Mouse (Mus musculus): Measurements from ENCODE around the gene Apoa2. TPM values are rescaled to one million over a fixed set of nuclear protein-coding genes. Genes with fewer than 3 reads are reported as not detected.

Apoa2 gene
- polyA plus RNA-seq, 1 experiment from 2014 or later, result 0.88 TPM

DNA sequence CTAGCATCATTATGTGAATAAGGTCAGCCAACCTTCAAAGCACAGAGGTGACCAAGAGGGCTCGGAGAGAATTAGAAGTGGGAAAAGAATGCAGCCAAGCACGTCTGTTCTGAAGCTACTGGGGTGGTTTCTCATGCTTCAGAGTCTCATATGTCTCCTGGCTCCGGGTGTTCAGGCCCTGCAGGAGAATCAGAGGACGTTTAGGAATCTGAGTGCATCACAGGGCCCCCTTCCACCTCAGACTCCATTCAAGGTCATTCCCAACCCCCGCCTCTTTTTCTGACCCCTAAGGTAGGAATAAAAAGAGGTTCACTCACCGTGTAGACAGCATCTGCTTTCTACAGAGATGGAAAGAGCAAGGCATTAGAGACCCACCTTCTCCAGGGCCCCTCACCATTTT is 4.9 kb downstream of the Apoa2 start:
- H3K27me3 ChIP-seq (replicated peaks; ENCODE audit: control insufficient read depth, insufficient read depth, low read length), result no peaks in the 10 kb centered on the region
- H3K4me2 ChIP-seq (ENCODE audit: low read length), result no peak overlapping the region
- H3K9me3 ChIP-seq (replicated peaks; ENCODE audit: control insufficient read depth, low read length), result no peaks in the 10 kb centered on the region
- ATAC-seq, result no peak
- H3K27ac ChIP-seq (ENCODE audit: low read depth, low read length), result no peak overlapping the region
- no peak for DNase-seq (ENCODE audit: low spot score)
- no peak overlapping the region for H3K9ac ChIP-seq (ENCODE audit: low read length)
- no peaks in the 10 kb centered on the region for H3K4me1 ChIP-seq (ENCODE audit: control insufficient read depth, insufficient read depth, low read length)
- WGBS, result 39% methylated on average over 6 of the region's 6 CpGs
- no peak overlapping the region for H3K4me3 ChIP-seq (ENCODE audit: low read depth, low read length)
- peaks cover 13% of the 10 kb centered on the region for H3K36me3 ChIP-seq (ENCODE audit: control insufficient read depth, insufficient read depth, low read length)

DNA sequence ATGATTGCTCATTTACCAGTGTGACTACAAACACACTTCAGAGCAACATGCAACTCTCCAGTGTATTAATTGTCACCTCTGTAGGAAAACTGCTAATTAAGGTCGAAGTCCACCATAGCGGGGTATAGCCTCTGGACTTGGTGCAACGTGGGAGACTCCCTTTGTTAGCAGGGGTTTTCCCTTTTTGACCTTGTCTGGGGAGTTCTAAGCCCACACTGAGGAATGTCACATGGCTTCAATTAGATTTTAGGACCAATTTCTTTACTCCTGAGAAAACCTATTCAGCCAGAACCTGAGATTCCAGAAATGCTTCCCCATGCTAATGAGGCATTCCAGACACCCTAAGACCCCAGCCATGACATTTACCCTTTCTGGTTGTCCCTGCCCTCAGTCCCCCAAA is 5.4 kb downstream of the Apoa2 start:
- Histone ChIP-seq H3K27me3 (replicated peaks; ENCODE audit: control insufficient read depth, insufficient read depth, low read length) (no peaks in the 10 kb centered on the region), H3K4me1 (ENCODE audit: control insufficient read depth, insufficient read depth, low read length) (no peaks in the 10 kb centered on the region), H3K9ac (ENCODE audit: low read length) (no peak overlapping the region), H3K4me2 (ENCODE audit: low read length) (no peak overlapping the region), H3K27ac (ENCODE audit: low read depth, low read length) (no peak overlapping the region), H3K4me3 (ENCODE audit: low read depth, low read length) (no peak overlapping the region), H3K36me3 (ENCODE audit: control insufficient read depth, insufficient read depth, low read length) (peaks cover 17% of the 10 kb centered on the region), H3K9me3 (replicated peaks; ENCODE audit: control insufficient read depth, low read length) (no peaks in the 10 kb centered on the region)
- DNase-seq (ENCODE audit: low spot score) (no peak), ATAC-seq (no peak)
- 32% methylated on average over 3 of the region's 3 CpGs for WGBS

DNA sequence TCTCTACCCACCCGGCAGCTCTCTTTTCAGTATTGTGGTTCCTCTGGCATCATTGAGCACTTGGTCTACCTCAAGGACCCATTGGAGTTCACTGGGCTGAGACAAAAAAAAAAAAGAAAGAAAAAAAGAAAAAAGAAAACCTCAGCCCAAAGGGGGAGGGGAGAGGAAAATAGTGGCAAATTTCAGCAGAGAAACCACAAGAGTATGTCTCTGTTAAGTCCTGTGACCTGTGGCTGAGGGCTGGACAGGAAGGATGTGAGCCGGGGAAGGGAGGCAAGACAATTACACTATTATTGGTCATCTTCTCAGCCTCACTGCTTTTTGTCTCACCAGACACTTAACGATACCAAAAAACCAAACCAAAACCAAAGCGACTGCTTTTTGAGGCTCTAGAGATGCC is 7.0 kb downstream of the Apoa2 start:
- no peak for ATAC-seq
- no peak overlapping the region for H3K9ac ChIP-seq (ENCODE audit: low read length)
- H3K4me3 ChIP-seq (ENCODE audit: low read depth, low read length), result no peak overlapping the region
- H3K4me1 ChIP-seq (ENCODE audit: control insufficient read depth, insufficient read depth, low read length), result no peaks in the 10 kb centered on the region
- no peak overlapping the region for H3K27ac ChIP-seq (ENCODE audit: low read depth, low read length)
- no peak overlapping the region for H3K4me2 ChIP-seq (ENCODE audit: low read length)
- peaks cover 31% of the 10 kb centered on the region for H3K36me3 ChIP-seq (ENCODE audit: control insufficient read depth, insufficient read depth, low read length)
- 81% methylated on average over 4 of the region's 4 CpGs for WGBS
- H3K9me3 ChIP-seq (replicated peaks; ENCODE audit: control insufficient read depth, low read length), result no peaks in the 10 kb centered on the region
- DNase-seq (ENCODE audit: low spot score), result no peak
- H3K27me3 ChIP-seq (replicated peaks; ENCODE audit: control insufficient read depth, insufficient read depth, low read length), result no peaks in the 10 kb centered on the region

DNA sequence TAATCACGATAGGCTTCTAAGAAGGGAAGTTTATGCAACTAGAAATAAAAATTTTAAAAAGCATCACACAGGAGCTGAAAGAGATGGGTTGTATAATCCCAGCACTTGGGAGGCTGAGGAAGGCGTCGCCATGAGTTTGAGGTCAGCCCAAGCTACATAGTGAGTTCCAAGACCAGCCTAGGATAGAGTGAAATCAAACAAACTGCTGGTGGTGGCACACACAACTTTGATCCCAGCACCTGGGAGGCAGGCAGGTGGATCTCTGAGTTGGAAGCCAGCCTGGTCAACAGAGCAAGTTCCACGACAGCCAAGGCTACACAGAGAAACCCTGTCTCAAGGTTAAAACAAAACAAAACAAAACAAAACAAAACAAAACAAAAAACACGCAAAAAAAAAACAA is 7.5 kb downstream of the Apoa2 start:
- Histone ChIP-seq H3K4me2 (ENCODE audit: low read length) (no peak overlapping the region), H3K27me3 (replicated peaks; ENCODE audit: control insufficient read depth, insufficient read depth, low read length) (no peaks in the 10 kb centered on the region), H3K9me3 (replicated peaks; ENCODE audit: control insufficient read depth, low read length) (no peaks in the 10 kb centered on the region), H3K4me3 (ENCODE audit: low read depth, low read length) (no peak overlapping the region), H3K27ac (ENCODE audit: low read depth, low read length) (no peak overlapping the region), H3K9ac (ENCODE audit: low read length) (no peak overlapping the region), H3K36me3 (ENCODE audit: control insufficient read depth, insufficient read depth, low read length) (peaks cover 36% of the 10 kb centered on the region), H3K4me1 (ENCODE audit: control insufficient read depth, insufficient read depth, low read length) (no peaks in the 10 kb centered on the region)
- DNase-seq (ENCODE audit: low spot score) (no peak), ATAC-seq (no peak)
- 93% methylated on average over 5 of the region's 5 CpGs for WGBS

DNA sequence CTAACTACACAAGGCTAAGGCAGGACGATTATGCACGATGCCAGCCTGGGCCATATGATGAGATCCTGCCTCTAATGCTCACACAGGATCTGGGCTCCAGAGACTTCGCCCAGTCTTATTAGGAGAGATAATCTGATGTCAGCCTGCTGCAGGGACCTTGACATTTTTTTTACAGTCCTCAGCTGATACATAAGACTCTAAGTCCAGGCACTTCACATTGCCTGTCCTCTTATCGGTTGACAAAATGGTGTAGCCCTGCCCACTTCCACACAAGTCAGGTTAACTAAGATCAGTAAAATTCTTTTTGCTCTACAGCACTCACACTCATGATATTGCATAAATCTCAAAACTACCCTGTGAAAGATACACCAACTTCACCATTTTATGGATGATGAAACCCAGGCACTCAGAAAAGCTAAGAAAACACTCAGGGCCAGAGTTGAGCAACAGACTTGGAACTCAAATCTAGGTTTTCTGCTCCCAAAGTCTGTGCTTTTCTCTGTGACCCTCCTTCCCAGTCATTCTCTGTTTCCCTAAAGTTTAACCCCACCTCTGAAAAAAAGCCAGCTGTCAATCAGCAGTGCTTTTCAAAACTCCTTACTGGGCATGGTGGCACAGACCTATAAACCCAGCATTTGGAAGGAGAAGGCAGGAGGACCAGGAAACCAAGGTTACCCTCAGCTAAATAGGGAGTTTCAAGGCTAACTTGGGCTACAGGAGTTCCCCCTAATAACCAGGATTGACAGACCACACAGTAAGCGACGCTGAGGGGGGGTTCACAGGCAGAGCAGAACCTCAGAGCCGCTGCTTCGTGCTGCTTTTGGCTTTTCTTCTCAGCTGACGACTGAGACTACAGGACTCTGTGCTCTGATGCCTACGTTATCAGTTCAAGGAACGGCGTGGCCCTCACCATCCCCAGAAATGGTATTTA is 8.2 kb downstream of the Apoa2 start:
- WGBS, result 86% methylated on average over 12 of the region's 12 CpGs
- no peak for ATAC-seq
- H3K9me3 ChIP-seq (replicated peaks; ENCODE audit: control insufficient read depth, low read length), result no peaks in the 10 kb centered on the region
- H3K27me3 ChIP-seq (replicated peaks; ENCODE audit: control insufficient read depth, insufficient read depth, low read length), result no peaks in the 10 kb centered on the region
- H3K4me3 ChIP-seq (ENCODE audit: low read depth, low read length), result no peak overlapping the region
- no peak overlapping the region for H3K27ac ChIP-seq (ENCODE audit: low read depth, low read length)
- DNase-seq (ENCODE audit: low spot score), result no peak
- H3K4me1 ChIP-seq (ENCODE audit: control insufficient read depth, insufficient read depth, low read length), result no peaks in the 10 kb centered on the region
- peaks cover 43% of the 10 kb centered on the region for H3K36me3 ChIP-seq (ENCODE audit: control insufficient read depth, insufficient read depth, low read length)
- no peak overlapping the region for H3K9ac ChIP-seq (ENCODE audit: low read length)
- no peak overlapping the region for H3K4me2 ChIP-seq (ENCODE audit: low read length)

DNA sequence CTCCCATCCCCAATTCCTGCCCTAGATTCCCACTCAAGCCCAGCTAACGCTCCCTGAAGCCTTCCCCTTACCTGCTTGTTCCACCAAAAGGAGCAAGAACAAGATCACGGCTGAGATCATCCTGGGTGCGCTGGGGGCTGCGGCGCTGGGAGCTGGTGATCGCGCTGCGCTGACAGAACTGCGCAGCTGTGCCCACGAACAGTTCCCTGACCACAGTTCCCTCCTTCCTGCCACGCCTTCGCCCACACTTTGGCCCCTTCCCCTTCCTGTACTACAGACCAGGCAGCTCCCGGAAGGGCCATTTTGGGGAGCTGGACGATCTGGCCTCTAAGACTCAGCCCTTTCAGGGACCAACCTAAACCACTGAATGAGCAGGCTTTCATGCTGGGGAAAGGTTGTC is 9.3 kb downstream of the Apoa2 start, which contains the start of gene Fcer1g:
TSS of gene Fcer1g (minus strand) at position 240 of the 400 bp plus-strand sequence.
- WGBS, result 93% methylated on average over 14 of the region's 14 CpGs
- Histone ChIP-seq H3K4me2 (ENCODE audit: low read length) (no peak within 1 kb of the TSS), H3K27ac (ENCODE audit: low read depth, low read length) (no peak within 1 kb of the TSS), H3K4me3 (ENCODE audit: low read depth, low read length) (no peak within 1 kb of the TSS), H3K9ac (ENCODE audit: low read length) (no peak within 1 kb of the TSS), H3K27me3 (replicated peaks; ENCODE audit: control insufficient read depth, insufficient read depth, low read length) (no peaks in the 10 kb centered on the region), H3K4me1 (ENCODE audit: control insufficient read depth, insufficient read depth, low read length) (no peaks in the 10 kb centered on the region), H3K36me3 (ENCODE audit: control insufficient read depth, insufficient read depth, low read length) (peaks cover 54% of the 10 kb centered on the region), H3K9me3 (replicated peaks; ENCODE audit: control insufficient read depth, low read length) (no peaks in the 10 kb centered on the region)
- ATAC-seq (no peak), DNase-seq (ENCODE audit: low spot score) (no peak)

DNA sequence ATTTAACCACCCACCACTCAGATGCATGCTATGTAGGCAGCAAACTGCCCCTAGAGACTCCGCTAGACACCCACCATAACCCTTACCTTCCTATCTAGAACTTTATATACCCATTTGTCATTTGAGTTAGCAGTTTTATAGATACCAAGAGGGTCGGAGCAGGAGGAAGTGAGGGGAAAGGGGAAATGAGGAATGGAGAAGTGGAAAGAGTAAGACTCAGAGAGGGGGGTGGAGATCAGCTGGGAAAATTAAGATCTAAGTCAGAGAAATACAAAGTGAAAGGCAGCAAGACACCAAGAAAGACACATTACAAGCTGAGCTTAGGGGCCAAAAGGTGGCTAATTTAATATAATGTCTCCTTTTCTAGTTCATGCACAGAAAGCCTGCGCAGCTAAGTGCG is 9.7 kb downstream of the Apoa2 start:
- H3K27ac ChIP-seq (ENCODE audit: low read depth, low read length), result no peak overlapping the region
- H3K4me3 ChIP-seq (ENCODE audit: low read depth, low read length), result no peak overlapping the region
- ATAC-seq, result no peak
- H3K4me2 ChIP-seq (ENCODE audit: low read length), result no peak overlapping the region
- no peak overlapping the region for H3K9ac ChIP-seq (ENCODE audit: low read length)
- peaks cover 57% of the 10 kb centered on the region for H3K36me3 ChIP-seq (ENCODE audit: control insufficient read depth, insufficient read depth, low read length)
- no peaks in the 10 kb centered on the region for H3K27me3 ChIP-seq (replicated peaks; ENCODE audit: control insufficient read depth, insufficient read depth, low read length)
- WGBS, result 97% methylated on average over 4 of the region's 4 CpGs
- H3K4me1 ChIP-seq (ENCODE audit: control insufficient read depth, insufficient read depth, low read length), result no peaks in the 10 kb centered on the region
- no peak for DNase-seq (ENCODE audit: low spot score)
- no peaks in the 10 kb centered on the region for H3K9me3 ChIP-seq (replicated peaks; ENCODE audit: control insufficient read depth, low read length)

DNA sequence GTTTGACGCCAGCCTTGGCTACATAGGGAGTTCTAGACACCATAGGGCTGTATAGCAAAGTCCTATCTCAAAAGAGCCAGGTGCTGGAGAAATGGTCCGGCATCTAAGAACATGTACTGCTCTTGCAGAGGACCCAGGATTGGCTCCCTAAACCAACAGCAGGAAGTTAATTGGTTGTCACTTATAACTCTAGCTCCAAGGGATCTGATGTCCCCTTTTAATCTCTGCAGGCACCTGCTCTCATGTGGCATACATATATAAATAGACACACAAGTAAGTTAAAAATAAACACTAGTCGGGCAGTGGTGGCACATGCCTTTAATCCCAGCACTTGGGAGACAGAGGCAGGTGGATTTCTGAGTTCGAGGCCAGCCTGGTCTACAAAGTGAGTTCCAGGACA is 10.9 kb downstream of the Apoa2 start:
- ATAC-seq (no peak), DNase-seq (ENCODE audit: low spot score) (no peak)
- Histone ChIP-seq H3K4me1 (ENCODE audit: control insufficient read depth, insufficient read depth, low read length) (no peaks in the 10 kb centered on the region), H3K27ac (ENCODE audit: low read depth, low read length) (no peak overlapping the region), H3K4me3 (ENCODE audit: low read depth, low read length) (no peak overlapping the region), H3K4me2 (ENCODE audit: low read length) (no peak overlapping the region), H3K9me3 (replicated peaks; ENCODE audit: control insufficient read depth, low read length) (no peaks in the 10 kb centered on the region), H3K36me3 (ENCODE audit: control insufficient read depth, insufficient read depth, low read length) (peaks cover 70% of the 10 kb centered on the region), H3K27me3 (replicated peaks; ENCODE audit: control insufficient read depth, insufficient read depth, low read length) (no peaks in the 10 kb centered on the region), H3K9ac (ENCODE audit: low read length) (no peak overlapping the region)
- 91% methylated on average over 4 of the region's 4 CpGs for WGBS

DNA sequence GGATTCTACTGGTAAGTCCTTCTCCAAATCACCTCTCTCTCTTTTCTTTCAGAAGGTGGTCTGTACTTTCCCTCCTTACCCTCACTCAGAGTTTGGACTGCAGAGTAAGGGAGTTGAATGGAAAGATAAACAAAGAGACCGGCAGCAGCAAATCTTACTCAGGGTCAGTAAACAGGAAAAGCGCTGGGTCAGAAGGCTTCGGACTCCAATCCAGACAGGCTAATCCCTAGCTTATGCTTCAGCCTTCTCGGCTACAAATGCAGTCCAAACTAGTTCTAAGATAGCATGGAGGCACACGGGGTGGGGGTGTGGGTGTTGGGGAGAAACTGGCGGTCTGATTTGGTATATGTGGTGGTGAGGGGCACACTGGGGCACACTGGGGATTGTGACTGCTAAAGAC is 12.6 kb downstream of the Apoa2 start:
- DNase-seq (ENCODE audit: low spot score) (no peak), ATAC-seq (no peak)
- no peaks in the 10 kb centered on the region for H3K27me3 ChIP-seq (replicated peaks; ENCODE audit: control insufficient read depth, insufficient read depth, low read length)
- no peaks in the 10 kb centered on the region for H3K4me1 ChIP-seq (ENCODE audit: control insufficient read depth, insufficient read depth, low read length)
- no peak overlapping the region for H3K9ac ChIP-seq (ENCODE audit: low read length)
- WGBS, result 87% methylated on average over 6 of the region's 6 CpGs
- H3K27ac ChIP-seq (ENCODE audit: low read depth, low read length), result no peak overlapping the region
- no peak overlapping the region for H3K4me2 ChIP-seq (ENCODE audit: low read length)
- H3K4me3 ChIP-seq (ENCODE audit: low read depth, low read length), result no peak overlapping the region
- peaks cover 85% of the 10 kb centered on the region for H3K36me3 ChIP-seq (ENCODE audit: control insufficient read depth, insufficient read depth, low read length)
- H3K9me3 ChIP-seq (replicated peaks; ENCODE audit: control insufficient read depth, low read length), result no peaks in the 10 kb centered on the region

Data from forebrain, embryonic 14.5 days (tissue).